Mouse (Mus musculus) liver, postnatal 0 days (tissue): ENCODE data around the gene Fndc10. TPM values are rescaled to one million over a fixed set of nuclear protein-coding genes. Genes with fewer than 3 reads are reported as not detected.
A peak's percentile ranks its signal among the peaks of the same experiment; 100 is the strongest.
"Not testable (repeated sequence)": the region's sequence is repeated elsewhere in the genome, so short reads cannot be mapped to it uniquely, and the experiment has no call there.

Experiments used
- ATAC-seq: fragments of 200-750 bp; cut with Nextera tagmentation; 2 replicates; pipeline ENCODE4 v1.8.0; 2017; ENCODE audit warnings: mild to moderate bottlenecking, moderate library complexity
- DNase-seq: peaks from one replicate; pipeline ENCODE4 v3.0.0-alpha.2; 2016
- H3K27ac ChIP-seq: fragments of 300-500 bp; sonication (generic); 2 replicates; pipeline ENCODE4 v1.5.1; 2014; ENCODE audit warnings: antibody characterized with exemption, moderate library complexity, mild to moderate bottlenecking, low read depth
- H3K27me3 ChIP-seq: fragments of 300-500 bp; sonication (generic); 2 replicates; pipeline ENCODE4 v1.6.1; 2014; ENCODE audit warnings: low read length, control low read depth, mixed read lengths; ENCODE audit not compliant: insufficient read depth
- H3K36me3 ChIP-seq: fragments of 300-500 bp; sonication (generic); replicated peaks from 2 replicates; pipeline ENCODE4 v1.6.1; 2014; ENCODE audit warnings: mild to moderate bottlenecking, control low read depth, low read length, moderate library complexity, mixed read lengths; ENCODE audit not compliant: insufficient read depth
- H3K4me1 ChIP-seq: fragments of 300-500 bp; sonication (generic); 2 replicates; pipeline ENCODE4 v1.6.1; 2014; ENCODE audit warnings: antibody characterized with exemption, mild to moderate bottlenecking, control low read depth; ENCODE audit not compliant: insufficient read depth
- H3K4me2 ChIP-seq: fragments of 300-500 bp; sonication (generic); 2 replicates; pipeline ENCODE4 v1.6.1; 2014; ENCODE audit warnings: low read depth, mild to moderate bottlenecking, low read length, moderate library complexity, mixed read lengths
- H3K4me3 ChIP-seq: fragments of 300-500 bp; sonication (generic); 2 replicates; pipeline ENCODE4 v1.5.1; 2014; ENCODE audit warnings: low read depth, low read length
- H3K9ac ChIP-seq: fragments of 300-500 bp; sonication (generic); replicated peaks from 2 replicates; pipeline ENCODE4 v1.6.1; 2014; ENCODE audit warnings: mild to moderate bottlenecking, moderate library complexity
- H3K9me3 ChIP-seq: fragments of 300-500 bp; sonication (generic); 2 replicates; pipeline ENCODE4 v1.6.1; 2016; ENCODE audit warnings: mild to moderate bottlenecking, control low read depth, low read length, mixed read lengths
- CTCF ChIP-seq: sonication (generic); IDR thresholded peaks from 2 replicates; pipeline ENCODE4 v1.5.1; 2016; ENCODE audit warnings: antibody characterized with exemption, low read depth
- EP300 ChIP-seq: IDR thresholded peaks from 2 replicates; pipeline ENCODE4 v1.6.1; 2016; ENCODE audit warnings: antibody characterized with exemption, low read depth, mild to moderate bottlenecking
- WGBS: fragments of 180-500 bp; shearing (Covaris S2); extraction: QIAGEN DNeasy Blood & Tissue Kit; methylation state at CpG from one replicate; pipeline ENCODE4 v1.1.7; 2014; ENCODE audit not compliant: insufficient replicate concordance; 5-methylcytosine and 5-hydroxymethylcytosine counted together
- polyA plus RNA-seq: library from polyadenylated mRNA; unstranded; fragments of >200 nt; fragmentation: Nextera tagmentation; extraction: Ambion mirVana; gene quantifications from 2 replicates; pipeline ENCODE4 v1.2.1, GENCODE M21; 2015

Gene Fndc10
- polyA plus RNA-seq, 1 experiment from 2014 or later = 0.41 TPM

GRCm38 (mm10) chr4:155660641-155661040, 33.5 kb upstream of the Fndc10 start:
- TF ChIP-seq EP300 (no peak), CTCF (no peak)
- 80% methylated on average over 12 of the region's 12 CpGs for WGBS
- Histone ChIP-seq H3K4me1 (no peaks in the 10 kb centered on the region), H3K9ac (no peak overlapping the region), H3K27ac (no peak overlapping the region), H3K36me3 (0 out of 2 replicates have a peak, but pooled peaks cover 5% of the 10 kb centered on the region), H3K9me3 (no peaks in the 10 kb centered on the region), H3K4me3 (no peak overlapping the region), H3K27me3 (no peaks in the 10 kb centered on the region), H3K4me2 (no peak overlapping the region)
- DNase-seq (no peak), ATAC-seq (peak; percentile 53; the same call in 1 of the 2 replicates)

DNA sequence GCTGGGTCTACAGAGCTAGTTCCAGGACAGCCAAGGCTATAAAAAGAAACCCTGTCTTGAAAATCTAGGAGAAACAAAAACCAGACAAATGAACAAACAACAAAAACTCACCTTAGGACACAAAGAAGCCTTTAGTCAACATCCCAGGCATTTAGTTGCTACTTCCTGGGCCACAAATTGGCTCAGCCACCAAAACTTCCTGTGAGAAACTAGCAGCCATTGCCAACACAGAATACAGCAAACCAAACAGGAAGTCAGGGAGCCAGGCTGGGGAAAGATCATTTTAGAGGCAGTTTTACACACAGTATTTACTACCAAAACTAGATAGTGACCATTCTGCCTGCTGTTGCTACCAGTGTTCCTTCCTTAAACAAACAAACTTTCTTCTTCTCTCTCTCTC, 27.2 kb upstream of the Fndc10 start:
- DNase-seq (no peak), ATAC-seq (no peak)
- Histone ChIP-seq H3K4me3 (no peak overlapping the region), H3K36me3 (0 out of 2 replicates have a peak, but pooled peaks cover 5% of the 10 kb centered on the region), H3K4me1 (peaks cover 9% of the 10 kb centered on the region), H3K9me3 (no peaks in the 10 kb centered on the region), H3K27ac (no peak overlapping the region; the same call in 1 of the 2 replicates), H3K9ac (no peak overlapping the region), H3K27me3 (no peaks in the 10 kb centered on the region), H3K4me2 (no peak overlapping the region)
- TF ChIP-seq EP300 = no peak
- TF ChIP-seq CTCF = no peak

- ATAC-seq = peak; percentile 99
- peak within 1 kb of the TSS; percentile 100 for H3K4me3 ChIP-seq
- TF ChIP-seq EP300 (no peak), CTCF (no peak)
- no peaks in the 10 kb centered on the region for H3K9me3 ChIP-seq
- peak within 1 kb of the TSS; percentile 88 for H3K9ac ChIP-seq
- DNase-seq = peak; percentile 97
- peak within 1 kb of the TSS; percentile 89 for H3K4me2 ChIP-seq
- H3K36me3 ChIP-seq = 0 out of 2 replicates have a peak, but pooled peaks cover 5% of the 10 kb centered on the region
- peak within 1 kb of the TSS; percentile 80 for H3K27ac ChIP-seq
- 0 out of 2 replicates have a peak, but pooled peaks cover 2% of the 10 kb centered on the region for H3K27me3 ChIP-seq
- H3K4me1 ChIP-seq = peaks cover 9% of the 10 kb centered on the region
- 2% methylated on average over 73 of the region's 73 CpGs for WGBS
Observed at GRCm38 (mm10) chr4:155668689-155669597, 25.2 kb upstream of the Fndc10 start, which contains the start of gene Mib2. TSS of gene Mib2 (minus strand) at chr4:155669198.

DNA sequence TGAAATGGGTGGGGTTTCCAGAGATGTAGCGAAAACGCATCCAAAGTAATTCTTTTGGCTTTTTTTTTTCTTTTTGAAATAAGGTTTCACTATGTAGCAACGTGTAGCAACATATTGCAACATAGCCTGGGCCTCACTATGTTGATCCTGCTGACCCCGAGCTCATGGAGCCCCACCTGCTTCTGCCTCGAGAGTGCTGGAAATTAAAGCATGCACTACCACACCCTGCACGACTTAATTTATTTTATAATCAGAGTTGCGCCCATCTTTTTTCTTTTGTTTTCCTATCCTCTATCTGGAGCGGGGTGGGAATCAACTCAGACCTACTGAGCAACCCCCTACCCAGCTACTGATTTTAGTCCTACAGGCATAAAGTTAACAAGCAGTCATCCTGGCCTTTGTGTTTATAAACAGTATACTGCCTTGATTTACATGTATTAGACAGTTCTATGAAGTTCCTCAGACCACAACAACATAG, 24.5 kb upstream of the Fndc10 start:
- peak overlapping the region; percentile 89 for H3K4me2 ChIP-seq
- H3K9me3 ChIP-seq = no peaks in the 10 kb centered on the region
- 0 out of 2 replicates have a peak, but pooled peaks cover 2% of the 10 kb centered on the region for H3K27me3 ChIP-seq
- peak overlapping the region; percentile 100 for H3K4me3 ChIP-seq
- 0 out of 2 replicates have a peak, but pooled peaks cover 5% of the 10 kb centered on the region for H3K36me3 ChIP-seq
- TF ChIP-seq CTCF (no peak), EP300 (no peak)
- DNase-seq = no peak
- peaks cover 9% of the 10 kb centered on the region for H3K4me1 ChIP-seq
- H3K9ac ChIP-seq = peak overlapping the region; percentile 88; the same call in 1 of the 2 replicates
- 2% methylated on average over 8 of the region's 8 CpGs for WGBS
- ATAC-seq = peak; percentile 2; the same call in 1 of the 2 replicates
- H3K27ac ChIP-seq = no peak overlapping the region

GRCm38 (mm10) chr4:155670236-155670635, 23.9 kb upstream of the Fndc10 start:
- not testable (repeated sequence) for H3K4me2 ChIP-seq
- WGBS = 70% methylated on average over 4 of the region's 4 CpGs

DNA sequence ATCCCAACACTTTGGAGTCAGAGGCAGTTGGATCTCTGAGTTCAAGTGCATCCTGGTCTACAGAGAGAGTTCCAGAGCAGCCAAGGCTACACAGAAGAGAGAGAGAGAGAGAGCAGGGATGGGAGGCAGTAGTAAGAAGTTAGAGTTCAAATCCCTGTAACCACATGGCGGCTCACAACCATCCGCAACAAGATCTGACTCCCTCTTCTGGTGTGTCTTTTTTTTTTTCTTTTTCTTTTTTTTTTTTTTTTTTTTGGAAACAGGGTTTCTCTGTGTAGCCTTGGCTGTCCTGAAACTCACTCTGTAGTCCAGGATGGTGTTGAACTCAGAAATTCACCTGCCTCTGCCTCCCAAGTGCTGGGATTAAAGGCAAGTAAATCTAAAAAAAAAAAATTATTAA, 22.1 kb upstream of the Fndc10 start:
- Histone ChIP-seq H3K9me3 (no peaks in the 10 kb centered on the region), H3K4me1 (peaks cover 9% of the 10 kb centered on the region), H3K4me2 (no peak overlapping the region), H3K9ac (no peak overlapping the region), H3K4me3 (no peak overlapping the region), H3K27me3 (0 out of 2 replicates have a peak, but pooled peaks cover 2% of the 10 kb centered on the region), H3K27ac (no peak overlapping the region), H3K36me3 (no peaks in the 10 kb centered on the region)
- ATAC-seq (no peak), DNase-seq (no peak)
- TF ChIP-seq CTCF = no peak
- TF ChIP-seq EP300 = no peak
- 56% methylated on average over 2 of the region's 2 CpGs for WGBS

More at GRCm38 (mm10) chr4:155670236-155670635, 23.9 kb upstream of the Fndc10 start:
- H3K4me1 ChIP-seq, H3K27me3 ChIP-seq, H3K9me3 ChIP-seq, H3K9ac ChIP-seq, ATAC-seq, DNase-seq, H3K27ac ChIP-seq, H3K36me3 ChIP-seq, H3K4me3 ChIP-seq: not testable (repeated sequence)
